Mouse (Mus musculus) embryonic facial prominence, embryonic 13.5 days (tissue): ENCODE measurements around the gene Pithd1. TPM values are rescaled to one million over a fixed set of nuclear protein-coding genes. Genes with fewer than 3 reads are reported as not detected.

Source experiments
- polyA plus RNA-seq: library from polyadenylated mRNA; unstranded; fragments of >200 nt; fragmentation: Nextera tagmentation; extraction: Ambion mirVana; gene quantifications from 2 replicates; pipeline ENCODE4 v1.2.1, GENCODE M21; 2015

Gene Pithd1
- polyA plus RNA-seq, 1 experiment from 2014 or later, result 59.9 TPM

Other genes starting within 250 kb of the Pithd1 start
- 0.66 and 0.67 TPM in 2 replicates for gene Myom3, start 227.5 kb downstream of the Pithd1 start, polyA plus RNA-seq
- gene Srsf10, start 131.5 kb downstream of the Pithd1 start, polyA plus RNA-seq, result 324 and 327 TPM in 2 replicates
- 183 and 196 TPM in 2 replicates for gene Pnrc2, start 113.4 kb downstream of the Pithd1 start, polyA plus RNA-seq
- gene Cnr2, start 91.9 kb downstream of the Pithd1 start, polyA plus RNA-seq, result 0.51 and 0.55 TPM in 2 replicates
- gene Fuca1, start 66.5 kb downstream of the Pithd1 start, polyA plus RNA-seq, result 66.6 and 75.1 TPM in 2 replicates
- 80.3 and 82.0 TPM in 2 replicates for gene Hmgcl, start 40.8 kb downstream of the Pithd1 start, polyA plus RNA-seq
- 34.6 and 38.5 TPM in 2 replicates for gene Gale, start 23.5 kb downstream of the Pithd1 start, polyA plus RNA-seq
- 105 and 117 TPM in 2 replicates for gene Lypla2, start 14.6 kb downstream of the Pithd1 start, polyA plus RNA-seq
- gene Eloa, start 34.5 kb upstream of the Pithd1 start, polyA plus RNA-seq, result 42.5 and 43.0 TPM in 2 replicates
- gene Rpl11, start 66.2 kb upstream of the Pithd1 start, polyA plus RNA-seq, result 447 and 551 TPM in 2 replicates
- gene Id3, start 156.2 kb upstream of the Pithd1 start, polyA plus RNA-seq, result 540 and 613 TPM in 2 replicates
- gene E2f2, start 185.1 kb upstream of the Pithd1 start, polyA plus RNA-seq, result 6.4 and 7.1 TPM in 2 replicates
- gene Asap3, start 219.1 kb upstream of the Pithd1 start, polyA plus RNA-seq, result 10.9 and 11.6 TPM in 2 replicates